Mouse (Mus musculus): ENCODE data around the gene Tmem210.

DNA sequence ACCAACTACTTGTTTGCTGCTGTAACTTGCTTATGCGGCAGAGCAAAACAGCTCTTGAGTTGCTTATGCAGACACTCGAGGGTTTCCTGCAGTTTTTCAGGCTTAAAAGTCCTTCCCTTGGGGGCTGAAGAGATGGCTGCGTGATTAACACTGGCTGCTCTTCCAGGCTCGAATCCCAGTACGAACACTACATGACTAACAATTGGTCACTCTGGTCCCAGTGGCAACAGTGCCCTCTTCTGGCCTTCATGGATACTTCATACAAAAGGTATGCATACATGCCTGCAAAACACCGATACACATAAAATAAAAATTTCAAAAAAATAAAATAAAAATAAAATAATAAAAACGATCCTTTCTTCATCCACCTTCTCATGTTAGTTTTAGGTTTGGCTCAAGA is 40.5 kb downstream of the Tmem210 start:
- TF ChIP-seq POLR2A (IDR thresholded peaks at IDR 0.05; ENCODE audit: low read depth, low read length) (no peak), CTCF (conservative IDR thresholded peaks at IDR 0.05; ENCODE audit: insufficient read depth, insufficient read length, low read depth, low read length) (peak; percentile 65)
